ENCODE assay signal across 10 mouse cellular contexts in genomic region chr16:22151706-22152315, GRCm38 (mm10). TPM values are rescaled to one million over a fixed set of nuclear protein-coding genes. Genes with fewer than 3 reads are reported as not detected.
DNase-seq lines count a peak whose midpoint lies in the region; ATAC-seq and TF ChIP-seq lines count a peak whose summit lies in the region.
"Had no signal": no experiment of that assay in that cellular context is flagged by ENCODE, and none has a peak within 500 bp of the region (broad histone marks: within the 10 kb centered on the region; RNA-seq: fewer than 3 reads in every experiment).

No protein-coding gene starts in this region.

- no peaks in the 10 kb centered on the region for H3K27me3 ChIP-seq in heart, embryonic 12.5 days (replicated peaks)
- no peaks in the 10 kb centered on the region for H3K27me3 ChIP-seq in forebrain, embryonic 13.5 days
- H3K27me3 ChIP-seq in limb, embryonic 14.5 days (ENCODE audit: control insufficient read depth, insufficient read depth, low read length) = no peaks in the 10 kb centered on the region
- H3K27me3 ChIP-seq: liver, embryonic 15.5 days had no signal

- ATAC-seq in heart, embryonic 12.5 days (ENCODE audit: insufficient number of reproducible peaks, low FRiP score) = 0 out of 2 replicates have a peak, but pooled peaks have one; percentile 61
- peak; percentile 33; the same call in 1 of the 2 replicates for ATAC-seq in forebrain, embryonic 13.5 days
- ATAC-seq in limb, embryonic 14.5 days (ENCODE audit: low FRiP score, low read depth) = peak; percentile 47; the same call in 1 of the 2 replicates
- no peak for ATAC-seq in erythroid progenitor cell, adult 5-6 weeks (replicated peaks; ENCODE audit: low FRiP score, poor library complexity, severe bottlenecking)
- no peak for ATAC-seq in CD4-positive, CD25-positive, alpha-beta regulatory T cell, adult 4 months
- ATAC-seq in monocyte, adult 5-6 weeks (replicated peaks; ENCODE audit: insufficient number of reproducible peaks, low FRiP score, low TSS enrichment, poor library complexity, severe bottlenecking) = no peak

- no peaks in the 10 kb centered on the region for H3K36me3 ChIP-seq in heart, embryonic 12.5 days
- no peaks in the 10 kb centered on the region for H3K36me3 ChIP-seq in forebrain, embryonic 13.5 days (ENCODE audit: poor library complexity, severe bottlenecking)
- peaks cover 2% of the 10 kb centered on the region; the same call in 1 of the 2 replicates for H3K36me3 ChIP-seq in limb, embryonic 14.5 days (ENCODE audit: control insufficient read depth, insufficient read depth, low read length)
- H3K36me3 ChIP-seq: liver, embryonic 15.5 days had no signal

- peaks cover 55% of the 10 kb centered on the region for H3K4me1 ChIP-seq in heart, embryonic 12.5 days (replicated peaks)
- peaks cover 31% of the 10 kb centered on the region for H3K4me1 ChIP-seq in forebrain, embryonic 13.5 days
- H3K4me1 ChIP-seq in limb, embryonic 14.5 days (ENCODE audit: control insufficient read depth, insufficient read depth, low read length) = peaks cover 18% of the 10 kb centered on the region

- peak overlapping the region; percentile 78 for H3K27ac ChIP-seq in heart, embryonic 12.5 days (ENCODE audit: poor library complexity, severe bottlenecking)
- 0 out of 2 replicates have a peak overlapping the region, but pooled peaks have one; percentile 28 for H3K27ac ChIP-seq in forebrain, embryonic 13.5 days
- H3K27ac ChIP-seq in limb, embryonic 14.5 days (replicated peaks; ENCODE audit: low read depth, low read length) = no peak overlapping the region
- H3K27ac ChIP-seq: liver, embryonic 15.5 days had no signal

- intact Hi-C loops in heart, postnatal 36 days (cut with DNase I) = no loop called here

- 24% methylated on average over 9 of the region's 11 CpGs for WGBS in heart, embryonic 12.5 days
- WGBS in forebrain, embryonic 13.5 days = 12% methylated on average over 10 of the region's 11 CpGs
- WGBS in limb, embryonic 14.5 days = 36% methylated on average over 10 of the region's 11 CpGs

- H3K9me3 ChIP-seq in heart, embryonic 12.5 days (replicated peaks) = no peaks in the 10 kb centered on the region
- no peaks in the 10 kb centered on the region for H3K9me3 ChIP-seq in forebrain, embryonic 13.5 days (replicated peaks)
- H3K9me3 ChIP-seq in limb, embryonic 14.5 days (ENCODE audit: control insufficient read depth, low read length) = no peaks in the 10 kb centered on the region
- H3K9me3 ChIP-seq: liver, embryonic 15.5 days had no signal

- 0 out of 2 replicates have a peak overlapping the region, but pooled peaks have one; percentile 8 for H3K4me3 ChIP-seq in heart, embryonic 12.5 days
- H3K4me3 ChIP-seq in forebrain, embryonic 13.5 days = no peak overlapping the region
- H3K4me3 ChIP-seq in limb, embryonic 14.5 days (replicated peaks; ENCODE audit: low read length) = no peak overlapping the region
- H3K4me3 ChIP-seq: liver, embryonic 15.5 days had no signal

- no peak for DNase-seq in heart, postnatal 36 days
- DNase-seq in 3T3-L1 (ENCODE audit: low read depth, low spot score) = peak; percentile 80
- no peak for DNase-seq in limb, embryonic 14.5 days (ENCODE audit: low spot score)
- DNase-seq: kidney, postnatal 14 days had no signal

- H3K9ac ChIP-seq in heart, embryonic 12.5 days = no peak overlapping the region
- peak overlapping the region; percentile 43 for H3K9ac ChIP-seq in forebrain, embryonic 13.5 days
- no peak overlapping the region for H3K9ac ChIP-seq in limb, embryonic 14.5 days (ENCODE audit: low read depth, low read length, severe bottlenecking)
- H3K9ac ChIP-seq: liver, embryonic 15.5 days had no signal

- H3K4me2 ChIP-seq in heart, embryonic 12.5 days = peak overlapping the region; percentile 53
- H3K4me2 ChIP-seq in forebrain, embryonic 13.5 days = peak overlapping the region; percentile 28
- H3K4me2 ChIP-seq in limb, embryonic 14.5 days (replicated peaks; ENCODE audit: low read depth, low read length, severe bottlenecking) = no peak overlapping the region
- H3K4me2 ChIP-seq: liver, embryonic 15.5 days had no signal

- TF ChIP-seq POLR2A in limb, embryonic 14.5 days (IDR thresholded peaks at IDR 0.05; ENCODE audit: borderline replicate concordance, extremely low read depth, insufficient read depth, insufficient read length) = no peak

RNA-seq across cellular contexts. Expression of gene Igf2bp2, which starts 11.3 kb away (rescaled TPM):
- 85.3 and 92.7 TPM in 2 replicates for polyA plus RNA-seq in heart, embryonic 12.5 days (2016; fragmentation: Nextera tagmentation; extraction: Ambion mirVana)
- total RNA-seq in heart, postnatal 36 days (2021) = 10 to 100 TPM in 1 of 2 experiments, 1 to 10 TPM in 1; 4.6 to 10.1 TPM
- 52.7 and 55.3 TPM in 2 replicates for polyA plus RNA-seq in forebrain, embryonic 13.5 days (2015; fragmentation: Nextera tagmentation; extraction: Ambion mirVana)
- polyA plus RNA-seq in limb, embryonic 14.5 days (2012; rRNA removed) = 58.7 and 62.0 TPM in 2 replicates
- 91.2 and 99.7 TPM in 2 replicates for polyA plus RNA-seq in limb, embryonic 14.5 days (2014; fragmentation: Nextera tagmentation; extraction: Ambion mirVana)
- 1.1 TPM in 1 of 2 replicates, not detected in the other for total RNA-seq in erythroid progenitor cell, adult 5-6 weeks (2015; ENCODE audit: low replicate concordance)
- 0.38 TPM in 1 of 2 replicates, not detected in the other for total RNA-seq in erythroid progenitor cell, adult 5-6 weeks (2017; ENCODE audit: low replicate concordance)
- polyA plus RNA-seq in CD4-positive, CD25-positive, alpha-beta regulatory T cell, adult 4 months (2017; shearing (Covaris generic)) = 1 to 10 TPM; 1.1 to 1.2 TPM
- 0.10 TPM in 1 of 3 replicates, not detected in the others for total RNA-seq in monocyte, adult 5-6 weeks (2017)

Comparison
In these comparisons a context has a peak if more than half of its experiments do, and no peak if none do; other contexts are left out.
1. ATAC-seq: peak in heart, embryonic 12.5 days (single experiment), forebrain, embryonic 13.5 days (single experiment) and limb, embryonic 14.5 days (single experiment); none in erythroid progenitor cell, adult 5-6 weeks (single experiment), CD4-positive, CD25-positive, alpha-beta regulatory T cell, adult 4 months (single experiment) and monocyte, adult 5-6 weeks (single experiment).
2. RNA of gene Igf2bp2, which starts 11.3 kb away (polyA plus RNA-seq): 58.7 to 99.7 TPM in limb, embryonic 14.5 days, 85.3 to 92.7 TPM in heart, embryonic 12.5 days and 52.7 to 55.3 TPM in forebrain, embryonic 13.5 days; 1.1 to 1.2 TPM in CD4-positive, CD25-positive, alpha-beta regulatory T cell, adult 4 months; every median in the first group is over 10 times any median in the second.